Mouse (Mus musculus): ENCODE measurements around the gene Ap4b1. TPM values are rescaled to one million over a fixed set of nuclear protein-coding genes. Genes with fewer than 3 reads are reported as not detected.

Gene Ap4b1
- 10 to 100 TPM; 18.4 to 19.4 TPM for total RNA-seq (2023)

GRCm38 (mm10) chr3:103808891-103809798 lies at the start of gene Ap4b1, which contains the start of the genes Dclre1b and Gm43064:
TSS of gene Ap4b1 (plus strand) at chr3:103809520.
TSS of gene Dclre1b (minus strand) at chr3:103809444.
TSS of gene Gm43064 (plus strand) at chr3:103809573.

GRCm38 (mm10) chr3:103791230-103792110 lies 17.9 kb upstream of the Ap4b1 start, which contains the start of gene Hipk1:
TSS of gene Hipk1 (minus strand) at chr3:103791563.

GRCm38 (mm10) chr3:103832426-103832825 lies 23.1 kb downstream of the Ap4b1 start, which contains the start of gene Bcl2l15:
TSS of gene Bcl2l15 (plus strand) at chr3:103832601.

GRCm38 (mm10) chr3:103858881-103859801 lies 49.8 kb downstream of the Ap4b1 start, which contains the start of gene Ptpn22:
TSS of gene Ptpn22 (plus strand) at chr3:103859795.

Other genes with a start within 250 kb of the Ap4b1 start
- not detected for gene Syt6, start 234.3 kb upstream of the Ap4b1 start, total RNA-seq (2023)
- 1 to 10 TPM in 1 of 2 experiments, under 1 TPM in 1; 0.33 to 1.2 TPM for gene Atg4a-ps, start 163.5 kb upstream of the Ap4b1 start, total RNA-seq (2023)
- 1 to 10 TPM; 1.3 to 3.6 TPM for gene Olfml3, start 71.5 kb upstream of the Ap4b1 start, total RNA-seq (2023)
- gene Gm10964, start 70.2 kb upstream of the Ap4b1 start, total RNA-seq (2023) = not detected
- 100 to 1,000 TPM; 392 to 424 TPM for gene Hipk1, start 18.0 kb upstream of the Ap4b1 start, total RNA-seq (2023)
- 10 to 100 TPM; 59.3 to 61.6 TPM for gene Dclre1b, start 76 bp upstream of the Ap4b1 start, total RNA-seq (2023)
- gene Gm43064, start 53 bp downstream of the Ap4b1 start, total RNA-seq (2023) = under 1 TPM in 1 of 2 experiments, not detected in 1; 0.24 TPM
- gene Bcl2l15, start 23.1 kb downstream of the Ap4b1 start, total RNA-seq (2023) = 1 to 10 TPM in 1 of 2 experiments, under 1 TPM in 1; 0.79 to 2.1 TPM
- 10 to 100 TPM; 58.0 to 66.1 TPM for gene Ptpn22, start 50.3 kb downstream of the Ap4b1 start, total RNA-seq (2023)
- 10 to 100 TPM; 18.2 to 18.5 TPM for gene Rsbn1, start 104.6 kb downstream of the Ap4b1 start, total RNA-seq (2023)
- 1 to 10 TPM; 7.8 to 8.7 TPM for gene Phtf1, start 158.6 kb downstream of the Ap4b1 start, total RNA-seq (2023)